Mouse (Mus musculus): ENCODE data around the gene Nxnl2.
"Not testable (repeated sequence)": the region's sequence is repeated elsewhere in the genome, so short reads cannot be mapped to it uniquely, and the experiment has no call there.

Gene Nxnl2

GRCm38 (mm10) chr13:51182236-51182635, 11.4 kb downstream of the Nxnl2 start:
- DNase-seq: no peak

- DNase-seq: no peak
Observed at GRCm38 (mm10) chr13:51184896-51185295, 14.1 kb downstream of the Nxnl2 start.

GRCm38 (mm10) chr13:51190336-51190735, 19.5 kb downstream of the Nxnl2 start:
- no peak for DNase-seq

- no peak for DNase-seq
Observed at GRCm38 (mm10) chr13:51191416-51192140, 20.8 kb downstream of the Nxnl2 start.

- DNase-seq: no peak
Observed at GRCm38 (mm10) chr13:51193893-51194292, 23.1 kb downstream of the Nxnl2 start.

GRCm38 (mm10) chr13:51197699-51198098, 26.9 kb downstream of the Nxnl2 start:
- DNase-seq: no peak

- DNase-seq: peak; percentile 72
Observed at GRCm38 (mm10) chr13:51198186-51198585, 27.4 kb downstream of the Nxnl2 start.

GRCm38 (mm10) chr13:51201985-51202843, 31.4 kb downstream of the Nxnl2 start:
- DNase-seq: not testable (repeated sequence)

GRCm38 (mm10) chr13:51202844-51203173, 32.0 kb downstream of the Nxnl2 start:
- DNase-seq: peak; percentile 55

- no peak for DNase-seq
Observed at GRCm38 (mm10) chr13:51203467-51203866, 32.6 kb downstream of the Nxnl2 start.

- DNase-seq: not testable (repeated sequence)
Observed at GRCm38 (mm10) chr13:51204081-51204480, 33.3 kb downstream of the Nxnl2 start.

- DNase-seq: peak; percentile 65
Observed at GRCm38 (mm10) chr13:51207965-51208364, 37.1 kb downstream of the Nxnl2 start.

GRCm38 (mm10) chr13:51208378-51209100, 37.7 kb downstream of the Nxnl2 start:
- DNase-seq: peak; percentile 48

- DNase-seq: no peak
Observed at GRCm38 (mm10) chr13:51210639-51211038, 39.8 kb downstream of the Nxnl2 start.

GRCm38 (mm10) chr13:51214746-51215145, 43.9 kb downstream of the Nxnl2 start:
- no peak for DNase-seq

- no peak for DNase-seq
Observed at GRCm38 (mm10) chr13:51220897-51221296, 50.1 kb downstream of the Nxnl2 start.

- DNase-seq: no peak
Observed at GRCm38 (mm10) chr13:51221425-51222160, 50.8 kb downstream of the Nxnl2 start.

Data from right cerebral cortex, adult 18-20 months (tissue).